Mouse (Mus musculus) heart, embryonic 15.5 days (tissue): ENCODE data around the gene Zfp575. TPM values are rescaled to one million over a fixed set of nuclear protein-coding genes. Genes with fewer than 3 reads are reported as not detected.

Experiments used
- ATAC-seq: fragments of 200-750 bp; cut with Nextera tagmentation; replicated peaks from 2 replicates; pipeline ENCODE4 v1.8.0; 2017; ENCODE audit warnings: low read depth, moderate TSS enrichment; ENCODE audit not compliant: insufficient number of reproducible peaks, insufficient read depth, low FRiP score
- H3K27ac ChIP-seq: fragments of 300-500 bp; sonication (generic); 2 replicates; pipeline ENCODE4 v1.5.1; 2015; ENCODE audit warnings: mild to moderate bottlenecking, inconsistent platforms
- H3K27me3 ChIP-seq: fragments of 300-500 bp; sonication (generic); 2 replicates; pipeline ENCODE4 v1.6.1; 2015; ENCODE audit warnings: inconsistent platforms
- H3K36me3 ChIP-seq: fragments of 300-500 bp; sonication (generic); 2 replicates; pipeline ENCODE4 v1.6.1; 2015; ENCODE audit warnings: mild to moderate bottlenecking, inconsistent platforms
- H3K4me1 ChIP-seq: fragments of 300-500 bp; sonication (generic); replicated peaks from 2 replicates; pipeline ENCODE4 v1.6.1; 2015; ENCODE audit warnings: inconsistent platforms
- H3K4me2 ChIP-seq: fragments of 300-500 bp; sonication (generic); 2 replicates; pipeline ENCODE4 v1.6.1; 2015; ENCODE audit warnings: inconsistent platforms, mild to moderate bottlenecking, moderate library complexity
- H3K4me3 ChIP-seq: fragments of 300-500 bp; sonication (generic); 2 replicates; pipeline ENCODE4 v1.5.1; 2015; ENCODE audit warnings: mild to moderate bottlenecking, inconsistent platforms
- H3K9ac ChIP-seq: fragments of 300-500 bp; sonication (generic); 2 replicates; pipeline ENCODE4 v1.6.1; 2015; ENCODE audit warnings: mild to moderate bottlenecking, inconsistent platforms
- H3K9me3 ChIP-seq: fragments of 300-500 bp; sonication (generic); replicated peaks from 2 replicates; pipeline ENCODE4 v1.6.1; 2016; ENCODE audit warnings: inconsistent platforms
- WGBS: fragments of 180-500 bp; shearing (Covaris S2); methylation state at CpG from one replicate; pipeline ENCODE4 v1.1.7; 2015; ENCODE audit warnings: mixed read lengths; 5-methylcytosine and 5-hydroxymethylcytosine counted together
- polyA plus RNA-seq: library from polyadenylated mRNA; unstranded; fragments of >200 nt; fragmentation: Nextera tagmentation; extraction: Ambion mirVana; gene quantifications from 2 replicates; pipeline ENCODE4 v1.2.1, GENCODE M21; 2015

Zfp575 gene
- polyA plus RNA-seq, 1 experiment from 2014 or later = 0.92 TPM

DNA sequence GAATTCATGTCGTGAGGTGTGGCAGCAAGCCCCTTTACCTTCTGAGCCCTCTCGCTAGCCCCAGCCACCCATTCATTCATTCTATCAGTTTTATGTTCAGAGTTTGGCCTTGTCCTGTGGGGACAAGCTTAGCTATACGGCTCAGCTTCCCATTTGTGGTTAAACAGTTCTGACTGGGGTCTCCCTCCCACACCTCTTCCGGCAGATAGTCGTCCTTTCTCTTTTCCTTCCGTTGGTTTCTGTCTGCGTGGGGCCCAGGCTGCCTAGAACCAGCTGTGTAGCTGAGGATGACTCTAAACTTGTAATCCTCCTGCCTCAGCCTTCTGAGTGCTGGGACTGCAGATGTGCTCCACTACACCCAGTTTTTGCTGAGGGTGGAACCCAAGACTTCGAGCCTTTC, 30.3 kb upstream of the Zfp575 start:
- Histone ChIP-seq H3K4me3 (no peak overlapping the region), H3K27me3 (peaks cover 17% of the 10 kb centered on the region), H3K4me2 (no peak overlapping the region), H3K9ac (no peak overlapping the region), H3K27ac (no peak overlapping the region), H3K4me1 (peaks cover 1% of the 10 kb centered on the region; the same call in 1 of the 2 replicates), H3K9me3 (no peaks in the 10 kb centered on the region), H3K36me3 (no peaks in the 10 kb centered on the region)
- no peak for ATAC-seq
- WGBS = 71% methylated on average over 8 of the region's 8 CpGs

DNA sequence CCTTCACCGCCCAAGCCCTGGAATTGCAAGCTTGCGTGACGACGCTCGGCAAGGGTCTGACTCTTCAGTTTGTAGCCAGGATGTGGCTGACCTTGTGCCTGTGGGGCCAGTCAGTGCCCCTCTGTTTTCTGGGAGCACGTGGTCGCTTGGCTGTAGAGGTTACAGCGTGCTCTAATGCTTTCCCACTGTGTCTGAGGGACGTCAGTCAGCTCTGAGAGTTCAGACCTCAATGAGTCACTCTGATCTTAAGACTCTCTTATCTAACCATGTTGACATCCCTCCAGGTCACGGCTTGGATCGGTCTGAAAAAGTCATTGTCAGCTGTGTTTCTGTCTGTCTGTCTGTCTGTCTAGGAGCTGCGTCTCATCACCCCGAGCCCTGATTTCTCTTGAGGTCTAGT, 27.4 kb upstream of the Zfp575 start:
- no peaks in the 10 kb centered on the region for H3K9me3 ChIP-seq
- no peak overlapping the region for H3K4me3 ChIP-seq
- H3K27me3 ChIP-seq = peaks cover 45% of the 10 kb centered on the region
- no peak overlapping the region for H3K9ac ChIP-seq
- H3K4me2 ChIP-seq = no peak overlapping the region
- H3K4me1 ChIP-seq = peaks cover 23% of the 10 kb centered on the region
- 56% methylated on average over 13 of the region's 13 CpGs for WGBS
- no peak for ATAC-seq
- H3K36me3 ChIP-seq = no peaks in the 10 kb centered on the region
- no peak overlapping the region for H3K27ac ChIP-seq

DNA sequence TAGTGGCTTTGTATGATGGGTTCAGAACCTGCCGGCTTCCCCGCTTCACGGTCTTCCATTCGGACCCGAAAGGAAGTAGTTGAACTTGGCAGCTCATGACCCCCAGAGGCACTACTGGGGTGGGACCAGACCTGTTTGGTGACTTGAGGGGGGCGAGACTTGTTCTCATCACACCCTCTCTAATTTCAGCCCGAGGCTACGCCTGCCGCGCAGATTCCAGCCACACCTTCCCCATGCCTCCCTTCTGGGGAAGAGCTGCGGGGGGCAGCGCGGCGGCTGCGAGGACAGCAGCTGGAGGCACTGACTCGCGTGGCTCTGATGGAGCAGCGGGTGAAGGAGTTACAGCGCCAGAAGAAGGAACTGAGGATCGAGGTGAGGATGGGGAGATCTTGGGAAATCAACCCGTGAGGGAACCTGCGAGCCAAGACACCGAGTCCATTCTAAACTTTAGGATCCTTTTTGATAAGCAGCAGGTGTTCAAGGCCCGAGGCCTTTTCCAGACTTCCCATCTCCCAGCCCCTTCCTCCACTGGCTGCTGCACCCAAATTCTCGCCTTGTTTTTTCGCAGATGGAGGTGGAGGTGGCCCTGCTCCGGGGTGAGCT, 25.0 kb upstream of the Zfp575 start:
- Histone ChIP-seq H3K9me3 (no peaks in the 10 kb centered on the region), H3K9ac (no peak overlapping the region), H3K4me3 (peak overlapping the region; percentile 26; the same call in 1 of the 2 replicates), H3K27me3 (peaks cover 56% of the 10 kb centered on the region), H3K4me1 (peaks cover 23% of the 10 kb centered on the region), H3K4me2 (peak overlapping the region; percentile 51), H3K36me3 (no peaks in the 10 kb centered on the region), H3K27ac (no peak overlapping the region)
- no peak for ATAC-seq
- WGBS = 6% methylated on average over 27 of the region's 27 CpGs

DNA sequence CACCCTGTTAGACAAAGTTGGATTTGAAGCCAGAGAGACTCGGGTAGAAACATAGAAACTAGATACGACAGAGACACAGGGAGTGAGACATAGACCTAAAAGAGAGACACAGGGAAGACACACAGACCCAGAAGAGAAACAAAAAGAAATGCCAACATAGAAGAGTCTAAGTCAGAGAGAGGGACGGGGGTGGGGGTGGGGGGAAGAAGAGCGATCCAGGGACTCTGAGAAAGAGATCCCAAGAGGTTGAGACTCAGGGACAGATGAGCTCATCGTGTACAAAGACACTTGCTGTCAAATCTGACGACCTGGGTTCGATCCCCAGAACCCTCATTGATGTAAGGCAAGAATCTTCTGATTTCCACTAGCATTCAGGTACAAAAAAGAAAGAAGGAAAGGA, 24.3 kb upstream of the Zfp575 start:
- peak overlapping the region; percentile 25; the same call in 1 of the 2 replicates for H3K9ac ChIP-seq
- no peaks in the 10 kb centered on the region for H3K9me3 ChIP-seq
- peaks cover 23% of the 10 kb centered on the region for H3K4me1 ChIP-seq
- H3K4me3 ChIP-seq = peak overlapping the region; percentile 55
- H3K36me3 ChIP-seq = no peaks in the 10 kb centered on the region
- H3K27ac ChIP-seq = no peak overlapping the region
- peak overlapping the region; percentile 75 for H3K4me2 ChIP-seq
- ATAC-seq = no peak
- peaks cover 56% of the 10 kb centered on the region for H3K27me3 ChIP-seq
- 13% methylated on average over 7 of the region's 7 CpGs for WGBS

DNA sequence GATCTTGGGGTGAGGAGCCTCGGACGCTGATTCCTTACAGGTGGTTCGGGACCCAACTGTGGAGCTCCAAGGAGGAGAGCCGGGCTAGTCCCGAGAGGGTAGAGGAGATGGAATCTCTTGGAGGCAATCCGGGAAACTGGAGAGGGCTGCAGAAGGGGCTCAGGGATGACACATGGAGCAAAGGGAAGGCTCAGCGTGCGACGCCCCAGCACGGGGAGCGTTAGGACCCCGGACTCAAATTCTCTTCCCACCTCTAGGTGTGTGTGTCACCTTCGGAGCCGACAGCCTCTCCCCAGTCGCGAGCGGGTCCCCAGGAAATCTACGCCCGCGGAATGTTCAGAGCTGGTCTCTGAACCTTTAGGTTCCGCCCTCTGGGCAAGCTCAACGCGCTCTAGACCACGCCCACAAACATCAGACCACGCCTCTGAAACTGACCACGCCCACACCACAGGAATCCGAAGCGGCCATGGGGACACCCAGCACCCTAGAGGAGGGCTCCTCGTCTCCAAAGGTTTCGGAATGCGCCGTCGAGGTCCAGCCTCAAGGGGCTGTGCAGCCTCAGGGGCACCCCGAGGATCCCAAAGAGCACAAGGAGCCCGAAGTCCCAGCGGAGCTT, 23.5 kb upstream of the Zfp575 start:
- peak; percentile 37 for ATAC-seq
- peaks cover 56% of the 10 kb centered on the region for H3K27me3 ChIP-seq
- H3K4me1 ChIP-seq = peaks cover 23% of the 10 kb centered on the region
- H3K4me2 ChIP-seq = peak overlapping the region; percentile 75
- peak overlapping the region; percentile 55 for H3K4me3 ChIP-seq
- whole genome bisulfite sequencing = 1% methylated on average over 36 of the region's 36 CpGs
- H3K27ac ChIP-seq = no peak overlapping the region
- peak overlapping the region; percentile 25 for H3K9ac ChIP-seq
- H3K36me3 ChIP-seq = no peaks in the 10 kb centered on the region
- H3K9me3 ChIP-seq = no peaks in the 10 kb centered on the region

DNA sequence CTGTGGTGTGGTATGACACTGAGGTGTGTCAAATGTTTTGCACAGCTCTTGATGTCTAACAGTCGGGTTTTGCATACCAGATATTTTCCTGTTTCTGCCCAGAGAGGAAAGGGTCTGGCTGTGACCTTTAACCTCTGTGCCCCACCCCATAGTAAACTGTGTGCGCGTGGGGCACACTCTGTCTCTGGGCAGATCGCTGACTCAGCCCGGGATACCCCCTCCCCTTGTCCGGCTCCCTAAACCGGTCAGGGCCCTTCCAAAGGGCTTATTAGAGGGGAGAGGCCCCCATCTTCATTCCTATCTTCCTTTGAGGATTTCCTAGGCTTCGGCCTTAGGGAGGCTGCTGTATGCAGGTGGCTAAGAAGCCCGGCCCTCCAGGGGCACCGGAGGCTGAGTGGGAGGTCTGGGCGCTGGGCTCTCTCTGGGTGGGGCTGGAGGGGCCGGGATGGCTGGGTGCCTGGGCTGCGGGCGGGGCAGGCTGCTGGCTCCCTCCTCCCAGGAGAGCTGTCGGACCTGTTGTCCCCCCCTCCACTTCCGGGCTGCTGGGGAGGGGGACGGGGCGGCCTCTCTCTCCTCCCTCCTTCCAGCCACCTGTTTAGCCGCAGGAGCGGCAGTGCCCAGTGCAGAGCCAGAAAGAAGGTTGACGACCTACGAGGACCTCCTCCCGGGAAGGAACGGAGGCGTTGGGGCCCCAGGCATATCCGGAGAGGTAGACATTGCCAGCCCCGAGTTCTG, 22.9 kb upstream of the Zfp575 start, which contains the start of gene Phldb3:
TSS of gene Phldb3 (plus strand) at position 620 of the 735 bp plus-strand sequence.
- H3K4me2 ChIP-seq = peak within 1 kb of the TSS; percentile 75
- WGBS = 5% methylated on average over 24 of the region's 27 CpGs
- H3K36me3 ChIP-seq = no peaks in the 10 kb centered on the region
- H3K4me1 ChIP-seq = peaks cover 23% of the 10 kb centered on the region
- H3K9me3 ChIP-seq = no peaks in the 10 kb centered on the region
- peaks cover 56% of the 10 kb centered on the region for H3K27me3 ChIP-seq
- peak within 1 kb of the TSS; percentile 55 for H3K4me3 ChIP-seq
- peak; percentile 16; the same call in 1 of the 2 replicates for ATAC-seq
- H3K27ac ChIP-seq = no peak within 1 kb of the TSS; the same call in 1 of the 2 replicates
- H3K9ac ChIP-seq = peak within 1 kb of the TSS; percentile 25

DNA sequence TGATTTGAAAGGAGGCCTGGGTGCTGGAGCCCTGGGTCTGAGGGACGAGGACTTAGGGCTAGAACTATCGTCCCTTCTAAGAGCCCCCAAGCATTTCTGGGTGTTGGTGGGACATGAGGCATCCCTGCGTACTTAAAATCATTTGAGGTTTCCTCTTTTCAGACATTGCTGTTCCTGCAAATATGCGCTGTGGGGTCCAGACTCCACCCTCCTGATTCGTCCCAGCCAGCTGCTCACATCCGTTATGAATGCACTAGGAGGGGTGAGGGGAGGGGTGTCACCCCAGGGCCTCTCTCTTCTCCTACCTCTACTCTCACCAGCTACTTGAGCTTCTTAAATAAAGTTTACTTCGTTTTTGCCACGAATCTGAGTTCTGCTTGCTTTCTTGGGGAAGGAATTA, 21.1 kb upstream of the Zfp575 start:
- no peaks in the 10 kb centered on the region for H3K9me3 ChIP-seq
- peaks cover 23% of the 10 kb centered on the region for H3K4me1 ChIP-seq
- H3K4me2 ChIP-seq = no peak overlapping the region
- peaks cover 52% of the 10 kb centered on the region for H3K27me3 ChIP-seq
- no peak for ATAC-seq
- no peak overlapping the region for H3K27ac ChIP-seq
- no peak overlapping the region for H3K9ac ChIP-seq
- no peaks in the 10 kb centered on the region for H3K36me3 ChIP-seq
- 70% methylated on average over 8 of the region's 8 CpGs for WGBS
- H3K4me3 ChIP-seq = no peak overlapping the region

DNA sequence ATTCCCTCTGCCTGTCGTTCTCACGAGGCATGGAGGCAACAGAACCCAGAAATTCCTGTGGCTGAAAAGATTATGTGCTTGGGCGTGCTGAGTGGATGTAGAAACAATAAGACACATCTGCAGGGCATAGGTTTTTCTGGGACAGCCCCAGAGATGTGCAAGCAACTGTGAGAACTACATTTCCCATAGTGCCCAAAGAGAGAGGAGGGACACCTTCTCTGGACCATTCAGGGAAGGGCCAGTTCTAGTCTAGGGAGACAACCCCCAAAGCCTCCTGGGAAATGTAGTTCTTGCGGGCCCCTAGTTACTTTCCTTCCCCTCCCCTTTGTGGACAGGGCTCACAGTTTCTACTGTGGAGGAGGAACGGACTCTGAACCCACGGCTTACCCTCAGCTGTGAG, 20.6 kb upstream of the Zfp575 start:
- no peak overlapping the region for H3K4me2 ChIP-seq
- no peaks in the 10 kb centered on the region for H3K36me3 ChIP-seq
- no peak overlapping the region for H3K4me3 ChIP-seq
- no peak overlapping the region for H3K9ac ChIP-seq
- H3K9me3 ChIP-seq = no peaks in the 10 kb centered on the region
- ATAC-seq = peak; percentile 60; the same call in 1 of the 2 replicates
- no peak overlapping the region for H3K27ac ChIP-seq
- WGBS = 48% methylated on average over 6 of the region's 6 CpGs
- peaks cover 23% of the 10 kb centered on the region for H3K4me1 ChIP-seq
- peaks cover 47% of the 10 kb centered on the region for H3K27me3 ChIP-seq

DNA sequence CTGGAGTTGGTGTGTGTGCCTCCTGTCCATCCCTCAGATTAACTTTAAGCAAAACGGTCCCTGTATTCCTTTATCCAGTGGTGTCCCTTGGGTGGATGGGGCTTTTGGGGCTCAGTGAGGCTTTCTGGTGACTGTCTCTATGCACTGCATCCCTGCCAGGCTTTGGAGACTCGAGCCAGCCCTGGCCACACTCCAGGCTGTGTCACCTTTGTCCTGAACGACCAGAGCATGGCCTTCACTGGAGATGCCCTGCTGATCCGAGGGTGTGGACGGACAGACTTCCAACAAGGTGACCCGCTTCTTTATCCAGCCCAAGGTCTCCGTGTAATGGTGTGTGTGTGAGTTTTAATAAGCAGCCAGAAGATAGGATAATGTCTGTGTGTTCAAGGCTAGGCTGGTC, 18.6 kb upstream of the Zfp575 start:
- H3K4me1 ChIP-seq = peaks cover 11% of the 10 kb centered on the region
- H3K27me3 ChIP-seq = peaks cover 28% of the 10 kb centered on the region
- H3K27ac ChIP-seq = no peak overlapping the region
- no peaks in the 10 kb centered on the region for H3K36me3 ChIP-seq
- ATAC-seq = no peak
- H3K4me2 ChIP-seq = no peak overlapping the region
- H3K9ac ChIP-seq = no peak overlapping the region
- 74% methylated on average over 7 of the region's 7 CpGs for WGBS
- H3K9me3 ChIP-seq = no peaks in the 10 kb centered on the region
- no peak overlapping the region for H3K4me3 ChIP-seq

DNA sequence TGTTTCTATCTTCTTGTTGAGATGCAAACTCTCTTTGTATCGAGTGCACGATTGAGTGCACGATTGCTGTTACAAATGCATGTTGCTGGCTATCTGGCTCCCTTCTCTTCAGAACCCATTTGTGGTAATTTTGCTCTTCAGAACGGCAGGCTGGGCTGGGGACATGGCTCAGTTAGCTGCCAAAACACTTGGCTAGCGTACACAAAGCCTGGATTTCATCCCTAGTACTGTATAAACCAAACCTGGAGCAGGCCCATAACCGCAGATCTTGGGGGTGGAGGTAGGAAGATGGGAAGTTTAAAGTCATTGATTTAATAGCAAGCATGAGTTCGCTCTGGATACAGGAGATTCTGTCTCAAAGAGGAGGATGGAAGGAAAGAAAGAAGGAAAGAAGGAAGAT, 18.1 kb upstream of the Zfp575 start:
- no peak for ATAC-seq
- Histone ChIP-seq H3K4me3 (no peak overlapping the region), H3K4me1 (peaks cover 7% of the 10 kb centered on the region), H3K9ac (no peak overlapping the region), H3K4me2 (no peak overlapping the region), H3K9me3 (no peaks in the 10 kb centered on the region), H3K36me3 (no peaks in the 10 kb centered on the region), H3K27ac (no peak overlapping the region), H3K27me3 (peaks cover 23% of the 10 kb centered on the region)
- 85% methylated on average over 7 of the region's 7 CpGs for WGBS

DNA sequence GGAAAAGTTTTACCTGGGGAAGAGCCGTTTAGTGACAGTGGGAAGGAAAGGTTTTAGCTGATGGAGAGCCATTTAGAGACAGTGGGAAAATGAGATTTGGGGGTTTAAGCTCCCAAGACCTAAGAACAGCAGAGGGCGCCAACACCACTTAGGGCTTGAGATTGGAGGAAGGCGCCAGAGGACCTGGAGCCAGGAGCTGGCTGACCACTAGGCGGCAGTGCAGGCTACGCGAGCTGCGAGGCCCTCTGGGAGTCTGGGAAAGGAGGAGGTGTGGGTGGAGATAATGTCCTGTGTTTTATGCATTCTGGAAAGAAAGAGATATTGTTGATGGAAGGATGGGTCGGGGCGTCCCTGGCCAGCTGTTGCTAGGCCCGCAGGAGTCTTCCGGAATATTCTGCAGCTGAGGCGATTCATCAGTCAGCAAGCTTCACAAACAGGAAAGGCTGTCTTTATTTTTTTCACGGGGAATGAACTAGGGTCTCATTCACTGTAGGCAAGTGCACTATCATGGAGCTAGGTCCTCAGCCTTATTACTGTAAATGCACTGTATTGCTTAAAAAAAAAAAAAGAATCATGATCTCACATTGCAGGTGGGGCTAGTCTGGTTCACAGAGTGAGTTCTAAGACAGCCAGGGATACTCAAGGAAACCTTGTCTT, 13.6 kb upstream of the Zfp575 start:
- Histone ChIP-seq H3K4me2 (peak overlapping the region; percentile 52), H3K27me3 (no peaks in the 10 kb centered on the region), H3K9ac (no peak overlapping the region), H3K4me3 (no peak overlapping the region), H3K9me3 (no peaks in the 10 kb centered on the region), H3K27ac (no peak overlapping the region), H3K4me1 (peaks cover 2% of the 10 kb centered on the region; the same call in 1 of the 2 replicates), H3K36me3 (no peaks in the 10 kb centered on the region)
- ATAC-seq = peak; percentile 80; the same call in 1 of the 2 replicates
- 7% methylated on average over 13 of the region's 13 CpGs for WGBS
